18 mouse cellular contexts compared by ENCODE assay signal in the genomic region with DNA sequence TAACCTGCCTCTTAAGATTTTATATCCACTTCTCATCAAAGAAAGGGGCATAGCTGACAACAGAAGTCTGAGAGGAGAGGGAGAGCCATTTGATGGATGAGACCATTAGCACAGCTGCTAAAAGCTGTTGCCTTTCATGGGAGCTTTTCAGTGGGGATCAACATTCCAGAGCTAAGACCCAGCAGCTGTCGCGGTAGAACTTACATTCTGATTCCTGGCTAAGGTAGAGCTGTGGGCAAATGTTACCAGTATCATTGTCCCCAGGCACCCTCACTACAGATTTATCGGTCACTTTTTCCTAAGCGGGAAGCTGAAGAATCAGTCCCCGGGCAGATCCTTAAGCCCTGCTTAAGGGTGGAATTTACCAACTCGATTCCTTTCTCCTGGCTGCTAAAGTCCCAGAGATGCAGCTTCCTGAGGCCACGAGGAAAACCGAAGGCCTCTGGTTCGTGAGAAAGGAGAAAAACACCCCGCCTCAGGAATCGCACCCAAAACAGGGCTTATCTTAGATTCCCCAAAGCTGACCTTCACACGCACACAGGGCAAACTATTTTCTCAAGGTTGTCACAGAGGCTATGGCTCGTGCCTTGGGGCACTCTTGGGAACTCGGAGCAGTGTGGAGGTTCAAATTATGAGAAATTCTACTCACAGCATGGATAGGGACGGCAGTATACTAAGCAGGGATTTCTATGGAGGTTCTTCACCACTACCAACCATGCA. TPM values are rescaled to one million over a fixed set of nuclear protein-coding genes. Genes with fewer than 3 reads are reported as not detected.
DNase-seq lines count a peak whose midpoint lies in the region; ATAC-seq lines count a peak whose summit lies in the region.
"Had no signal": no experiment of that assay in that cellular context is flagged by ENCODE, and none has a peak within 500 bp of the region (broad histone marks: within the 10 kb centered on the region; RNA-seq: fewer than 3 reads in every experiment).

No protein-coding gene starts in this region.

- no peak overlapping the region for H3K4me3 ChIP-seq in midbrain, embryonic 11.5 days (ENCODE audit: low read depth, low read length)
- no peak overlapping the region for H3K4me3 ChIP-seq in midbrain, embryonic 14.5 days (replicated peaks; ENCODE audit: low read depth, low read length)
- no peak overlapping the region for H3K4me3 ChIP-seq in embryonic facial prominence, embryonic 11.5 days (ENCODE audit: low read depth, low read length)
- H3K4me3 ChIP-seq in neural tube, embryonic 11.5 days (ENCODE audit: low read depth, low read length), result no peak overlapping the region
- H3K4me3 ChIP-seq: forebrain, embryonic 10.5 days; liver, embryonic 15.5 days; midbrain, embryonic 12.5 days; neural tube, embryonic 13.5 days had no signal

- DNase-seq in adrenal gland, postnatal 10 days, result peak; percentile 2
- no peak for DNase-seq in adrenal gland, postnatal 14 days
- peak; percentile 87 for DNase-seq in midbrain, embryonic 11.5 days (ENCODE audit: low spot score, missing footprints)
- DNase-seq in midbrain, embryonic 14.5 days, result no peak
- DNase-seq in embryonic facial prominence, embryonic 11.5 days (ENCODE audit: low spot score), result peak; percentile 30
- DNase-seq in neural tube, embryonic 11.5 days (ENCODE audit: low spot score), result peak; percentile 17
- DNase-seq in right cerebral cortex, postnatal 36 days (ENCODE audit: low spot score in 2 of 2), result no peak
- DNase-seq in right cerebral cortex, adult 18-20 months, result no peak
- DNase-seq: cerebellum, adult 2 months; kidney, adult 11 months; kidney, postnatal 36 days had no signal

- no peak overlapping the region for H3K9ac ChIP-seq in midbrain, embryonic 11.5 days (ENCODE audit: low read length)
- H3K9ac ChIP-seq in midbrain, embryonic 14.5 days (replicated peaks; ENCODE audit: low read length), result no peak overlapping the region
- no peak overlapping the region for H3K9ac ChIP-seq in embryonic facial prominence, embryonic 11.5 days (replicated peaks; ENCODE audit: low read length)
- no peak overlapping the region for H3K9ac ChIP-seq in neural tube, embryonic 11.5 days (ENCODE audit: low read length)
- H3K9ac ChIP-seq: liver, embryonic 15.5 days; midbrain, embryonic 12.5 days; neural tube, embryonic 13.5 days had no signal

- no peaks in the 10 kb centered on the region for H3K4me1 ChIP-seq in midbrain, embryonic 11.5 days (ENCODE audit: control insufficient read depth, insufficient read depth, low read length)
- no peaks in the 10 kb centered on the region for H3K4me1 ChIP-seq in midbrain, embryonic 14.5 days (ENCODE audit: control insufficient read depth, insufficient read depth, low read length)
- no peaks in the 10 kb centered on the region for H3K4me1 ChIP-seq in embryonic facial prominence, embryonic 11.5 days (ENCODE audit: control insufficient read depth, insufficient read depth, low read length)
- H3K4me1 ChIP-seq in neural tube, embryonic 11.5 days (ENCODE audit: control insufficient read depth, insufficient read depth, low read length), result no peaks in the 10 kb centered on the region
- H3K4me1 ChIP-seq: liver, embryonic 15.5 days; midbrain, embryonic 12.5 days; neural tube, embryonic 13.5 days had no signal

- H3K4me2 ChIP-seq in midbrain, embryonic 11.5 days, result no peak overlapping the region
- H3K4me2 ChIP-seq in midbrain, embryonic 14.5 days (ENCODE audit: low read length), result no peak overlapping the region
- no peak overlapping the region for H3K4me2 ChIP-seq in embryonic facial prominence, embryonic 11.5 days (ENCODE audit: low read depth, low read length)
- no peak overlapping the region for H3K4me2 ChIP-seq in neural tube, embryonic 11.5 days (ENCODE audit: low read depth)
- H3K4me2 ChIP-seq: liver, embryonic 15.5 days; midbrain, embryonic 12.5 days; neural tube, embryonic 13.5 days had no signal

- H3K27me3 ChIP-seq in midbrain, embryonic 11.5 days (ENCODE audit: control insufficient read depth, insufficient read depth, low read length), result no peaks in the 10 kb centered on the region
- no peaks in the 10 kb centered on the region for H3K27me3 ChIP-seq in midbrain, embryonic 14.5 days (ENCODE audit: control insufficient read depth, insufficient read depth, low read length)
- H3K27me3 ChIP-seq in embryonic facial prominence, embryonic 11.5 days (ENCODE audit: control insufficient read depth, insufficient read depth, low read length), result no peaks in the 10 kb centered on the region
- H3K27me3 ChIP-seq in neural tube, embryonic 11.5 days (ENCODE audit: control insufficient read depth, insufficient read depth, low read length), result no peaks in the 10 kb centered on the region
- H3K27me3 ChIP-seq: liver, embryonic 15.5 days; midbrain, embryonic 12.5 days; neural tube, embryonic 13.5 days had no signal

- H3K36me3 ChIP-seq in midbrain, embryonic 11.5 days (ENCODE audit: control insufficient read depth, insufficient read depth, low read length), result no peaks in the 10 kb centered on the region
- no peaks in the 10 kb centered on the region for H3K36me3 ChIP-seq in midbrain, embryonic 14.5 days (ENCODE audit: control insufficient read depth, insufficient read depth, low read length)
- no peaks in the 10 kb centered on the region for H3K36me3 ChIP-seq in embryonic facial prominence, embryonic 11.5 days (replicated peaks; ENCODE audit: control insufficient read depth, insufficient read depth, low read depth, low read length)
- H3K36me3 ChIP-seq in neural tube, embryonic 11.5 days (ENCODE audit: control insufficient read depth, insufficient read depth, low read length), result no peaks in the 10 kb centered on the region
- H3K36me3 ChIP-seq: forebrain, embryonic 10.5 days; liver, embryonic 15.5 days; midbrain, embryonic 12.5 days; neural tube, embryonic 13.5 days had no signal

- ATAC-seq in midbrain, embryonic 11.5 days (ENCODE audit: low FRiP score), result no peak
- no peak for ATAC-seq in midbrain, embryonic 14.5 days (ENCODE audit: low FRiP score, low TSS enrichment)
- no peak for ATAC-seq in embryonic facial prominence, embryonic 11.5 days (replicated peaks; ENCODE audit: insufficient number of reproducible peaks, low FRiP score, low TSS enrichment, low read depth)
- ATAC-seq in neural tube, embryonic 11.5 days (ENCODE audit: insufficient read depth, low FRiP score, low TSS enrichment), result no peak
- ATAC-seq: hindbrain, embryonic 16.5 days had no signal

- no peak overlapping the region for H3K27ac ChIP-seq in midbrain, embryonic 11.5 days (ENCODE audit: low read depth, low read length)
- H3K27ac ChIP-seq in midbrain, embryonic 14.5 days (replicated peaks; ENCODE audit: low read depth, low read length), result no peak overlapping the region
- no peak overlapping the region for H3K27ac ChIP-seq in embryonic facial prominence, embryonic 11.5 days (replicated peaks; ENCODE audit: low read depth, low read length)
- no peak overlapping the region for H3K27ac ChIP-seq in neural tube, embryonic 11.5 days (ENCODE audit: low read depth, low read length)
- H3K27ac ChIP-seq: forebrain, embryonic 10.5 days; liver, embryonic 15.5 days; midbrain, embryonic 12.5 days; neural tube, embryonic 13.5 days had no signal

- H3K9me3 ChIP-seq in midbrain, embryonic 11.5 days (ENCODE audit: control insufficient read depth, low read length), result no peaks in the 10 kb centered on the region
- H3K9me3 ChIP-seq in midbrain, embryonic 14.5 days (ENCODE audit: control insufficient read depth, low read length), result no peaks in the 10 kb centered on the region
- H3K9me3 ChIP-seq in embryonic facial prominence, embryonic 11.5 days (replicated peaks; ENCODE audit: control insufficient read depth, low read length), result no peaks in the 10 kb centered on the region
- H3K9me3 ChIP-seq in neural tube, embryonic 11.5 days (ENCODE audit: control insufficient read depth, low read length), result no peaks in the 10 kb centered on the region
- H3K9me3 ChIP-seq: forebrain, embryonic 10.5 days; liver, embryonic 15.5 days; midbrain, embryonic 12.5 days; neural tube, embryonic 13.5 days had no signal

- 48% methylated on average over 15 of the region's 15 CpGs for WGBS in midbrain, embryonic 11.5 days
- WGBS in midbrain, embryonic 14.5 days, result 53% methylated on average over 15 of the region's 15 CpGs
- 49% methylated on average over 15 of the region's 15 CpGs for WGBS in embryonic facial prominence, embryonic 11.5 days
- WGBS in neural tube, embryonic 11.5 days, result 48% methylated on average over 15 of the region's 15 CpGs

RNA-seq across cellular contexts. Expression of a gene that starts 7.6 kb away (rescaled TPM):
- under 1 TPM; 0.06 TPM for total RNA-seq in adrenal gland, postnatal 10 days (2021)
- 0.08 TPM in 1 of 2 replicates, not detected in the other for total RNA-seq in adrenal gland, postnatal 14 days (2021)
- polyA plus RNA-seq in midbrain, embryonic 11.5 days (2014; fragmentation: Nextera tagmentation; extraction: Ambion mirVana), result 0.11 TPM in 1 of 2 replicates, not detected in the other
- 0.24 TPM in 2 replicates for polyA plus RNA-seq in midbrain, embryonic 14.5 days (2014; fragmentation: Nextera tagmentation; extraction: Ambion mirVana)
- not detected in 2 replicates for polyA plus RNA-seq in embryonic facial prominence, embryonic 11.5 days (2014; fragmentation: Nextera tagmentation; extraction: Ambion mirVana)
- 0.38 TPM in 1 of 2 replicates, not detected in the other for polyA plus RNA-seq in neural tube, embryonic 11.5 days (2014; fragmentation: Nextera tagmentation; extraction: Ambion mirVana)
- total RNA-seq: granulocyte monocyte progenitor cell, adult 5-6 weeks had no signal
- polyA plus RNA-seq: forebrain, embryonic 10.5 days; liver, embryonic 15.5 days; midbrain, embryonic 12.5 days; neural tube, embryonic 13.5 days; urinary bladder, adult 2 months had no signal

RNA-seq across cellular contexts. Expression of a gene that starts 37.0 kb away (rescaled TPM):
- total RNA-seq in adrenal gland, postnatal 10 days (2021), result 100 to 1,000 TPM in 1 of 2 experiments, 10 to 100 TPM in 1; 28.5 to 190 TPM
- not detected in 2 replicates for total RNA-seq in adrenal gland, postnatal 14 days (2021)
- polyA plus RNA-seq in midbrain, embryonic 11.5 days (2014; fragmentation: Nextera tagmentation; extraction: Ambion mirVana), result not detected in 2 replicates
- 1.4 and 2.6 TPM in 2 replicates for polyA plus RNA-seq in midbrain, embryonic 14.5 days (2014; fragmentation: Nextera tagmentation; extraction: Ambion mirVana)
- polyA plus RNA-seq in embryonic facial prominence, embryonic 11.5 days (2014; fragmentation: Nextera tagmentation; extraction: Ambion mirVana), result 0.36 and 1.1 TPM in 2 replicates
- 2.4 and 2.8 TPM in 2 replicates for polyA plus RNA-seq in neural tube, embryonic 11.5 days (2014; fragmentation: Nextera tagmentation; extraction: Ambion mirVana)
- total RNA-seq: granulocyte monocyte progenitor cell, adult 5-6 weeks had no signal
- polyA plus RNA-seq: forebrain, embryonic 10.5 days had no signal

Comparison
In these comparisons a context has a peak if more than half of its experiments do, and no peak if none do; other contexts are left out.
1. DNase-seq: peak in adrenal gland, postnatal 10 days (single experiment), midbrain, embryonic 11.5 days (single experiment), embryonic facial prominence, embryonic 11.5 days (single experiment) and neural tube, embryonic 11.5 days (single experiment); none in adrenal gland, postnatal 14 days (single experiment), midbrain, embryonic 14.5 days (single experiment), right cerebral cortex, postnatal 36 days (0 of 2) and right cerebral cortex, adult 18-20 months (single experiment).